Mouse (Mus musculus) right cerebral cortex, postnatal 36 days (tissue): ENCODE results near the gene Usp30.

Experiments
- DNase-seq, 2 experiments: peaks; one replicate each; pipeline ENCODE4 v3.0.0; 2022; ENCODE audit warnings: low spot score in 2 of 2, mixed read lengths in 1 of 2

Gene Usp30

DNA sequence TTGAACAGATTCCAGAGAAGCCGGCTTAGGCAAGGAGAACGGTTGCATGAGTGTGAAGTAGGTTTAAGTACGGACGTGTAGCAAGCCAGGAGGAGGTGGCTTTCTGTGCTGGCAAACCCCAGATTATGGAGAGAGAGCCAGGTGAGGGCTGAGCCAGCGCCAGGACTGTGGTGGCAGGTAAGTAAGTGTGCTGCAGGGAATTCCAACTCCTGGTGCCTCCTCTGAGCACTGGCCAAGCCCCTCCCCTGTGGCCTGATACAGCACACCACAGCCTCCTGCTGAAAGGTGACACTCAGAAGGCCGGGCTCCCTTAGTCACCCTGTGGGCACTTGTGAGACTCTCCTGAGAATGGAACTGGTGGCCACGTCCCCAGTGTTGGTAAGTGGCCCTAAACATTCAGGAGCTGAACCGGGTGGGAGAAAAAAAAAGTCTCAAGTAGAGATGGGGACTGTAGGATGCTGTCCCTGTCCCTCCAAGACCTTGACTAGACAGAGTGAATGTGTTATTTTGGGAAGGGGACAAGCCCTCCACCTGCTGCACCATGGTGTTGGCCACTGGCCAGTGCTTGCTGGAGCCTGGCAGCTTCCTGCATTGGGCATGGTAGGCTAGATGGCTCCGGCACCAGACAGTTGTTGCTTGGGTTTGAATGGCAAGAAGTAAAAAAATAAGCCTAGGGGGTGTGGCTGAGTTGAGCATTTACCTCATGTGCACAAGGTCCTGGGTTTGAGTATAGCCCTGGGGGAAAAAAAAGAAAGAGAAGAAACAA lies 90.1 kb downstream of the Usp30 start:
- DNase-seq: no peak

- DNase-seq: no peak
Observed at GRCm38 (mm10) chr5:114157236-114157635, 92.0 kb downstream of the Usp30 start.

- no peak for DNase-seq
Observed at GRCm38 (mm10) chr5:114161424-114161823, 96.2 kb downstream of the Usp30 start.

GRCm38 (mm10) chr5:114162106-114162815 lies 97.0 kb downstream of the Usp30 start:
- no peak for DNase-seq

GRCm38 (mm10) chr5:114163117-114163696 lies 97.9 kb downstream of the Usp30 start:
- DNase-seq: peak in 1 of 2 experiments; percentile 23

- DNase-seq: no peak
Observed at GRCm38 (mm10) chr5:114170345-114170744, 105.1 kb downstream of the Usp30 start.

GRCm38 (mm10) chr5:114172936-114173335 lies 107.7 kb downstream of the Usp30 start:
- no peak for DNase-seq

DNA sequence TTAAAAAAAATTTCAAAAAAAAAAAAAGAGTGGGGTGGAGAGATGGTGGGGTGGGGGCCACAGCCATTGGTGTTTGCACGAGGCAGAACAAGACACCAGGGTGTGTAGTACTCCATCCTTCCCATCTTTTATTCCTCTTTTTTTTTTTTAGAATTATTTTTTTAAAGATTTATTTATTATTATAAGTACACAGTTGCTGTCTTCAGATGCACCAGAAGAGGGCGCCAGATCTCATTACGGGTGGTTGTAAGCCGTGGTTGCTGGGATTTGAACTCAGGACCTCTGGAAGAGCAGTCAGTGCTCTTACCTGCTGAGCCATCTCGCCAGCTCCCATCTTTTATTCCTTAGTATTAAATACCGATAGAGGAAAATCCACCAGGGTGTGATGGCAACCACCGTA lies 108.2 kb downstream of the Usp30 start:
- DNase-seq: no peak

DNA sequence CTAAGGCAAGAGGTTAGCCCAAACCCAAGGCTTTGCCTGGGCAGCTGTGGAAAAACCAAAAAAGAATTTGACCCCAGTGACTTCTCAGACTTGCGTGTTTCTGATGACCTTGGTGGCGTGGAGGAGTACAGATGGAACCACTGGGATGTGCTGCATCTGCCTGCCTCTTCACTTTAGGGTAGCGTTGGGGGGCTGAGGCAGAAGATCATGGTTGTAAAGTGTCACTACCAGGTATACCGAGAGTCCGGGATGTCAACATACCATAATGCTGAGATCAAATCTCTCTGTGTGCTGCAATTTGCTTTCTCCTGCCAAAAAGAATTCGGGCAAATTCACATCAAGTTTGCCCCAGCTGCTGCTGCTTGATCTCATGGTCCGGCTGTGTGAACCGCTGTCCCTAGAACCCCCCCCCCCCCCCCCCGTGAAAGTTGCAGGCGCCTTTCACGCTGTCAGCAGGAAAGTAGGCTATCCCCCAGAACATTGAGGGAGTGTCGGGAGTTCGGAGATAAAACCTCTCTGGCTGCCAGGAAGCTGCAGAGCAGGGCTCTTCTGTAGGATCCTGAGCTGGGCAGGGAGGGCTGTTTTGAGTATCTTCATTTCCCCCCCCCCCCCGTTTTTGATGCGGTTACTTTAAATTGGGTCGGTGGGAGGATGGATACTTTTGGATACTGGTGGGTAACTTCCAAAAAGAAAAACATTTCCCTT lies 108.8 kb downstream of the Usp30 start:
- no peak for DNase-seq
